Mouse (Mus musculus) embryo, embryonic 10.5 days (tissue): ENCODE measurements around the gene Cux2.
"Not testable (repeated sequence)": the region's sequence is repeated elsewhere in the genome, so short reads cannot be mapped to it uniquely, and the experiment has no call there.

ENCODE experiments used
- DNase-seq: peaks from one replicate; pipeline ENCODE4 v3.0.0-alpha.2; 2015; ENCODE audit warnings: low spot score

Cux2 gene

GRCm38 (mm10) chr5:121871515-121872030 lies 178.3 kb downstream of the Cux2 start:
- DNase-seq: no peak

GRCm38 (mm10) chr5:121870832-121871231 lies 179.1 kb downstream of the Cux2 start:
- DNase-seq: no peak

- no peak for DNase-seq
Observed at GRCm38 (mm10) chr5:121867963-121868362, 181.9 kb downstream of the Cux2 start.

- no peak for DNase-seq
Observed at GRCm38 (mm10) chr5:121864330-121864729, 185.6 kb downstream of the Cux2 start.

- DNase-seq: no peak
Observed at GRCm38 (mm10) chr5:121861964-121862363, 187.9 kb downstream of the Cux2 start.

GRCm38 (mm10) chr5:121858427-121858826 lies 191.5 kb downstream of the Cux2 start:
- DNase-seq: no peak

GRCm38 (mm10) chr5:121856740-121857139 lies 193.2 kb downstream of the Cux2 start:
- DNase-seq: no peak

- no peak for DNase-seq
Observed at GRCm38 (mm10) chr5:121854768-121855167, 195.1 kb downstream of the Cux2 start.

- DNase-seq: no peak
Observed at GRCm38 (mm10) chr5:121853368-121854051, 196.4 kb downstream of the Cux2 start.

- DNase-seq: no peak
Observed at GRCm38 (mm10) chr5:121849478-121850349, 200.2 kb downstream of the Cux2 start.

- peak; percentile 95 for DNase-seq
Observed at GRCm38 (mm10) chr5:121848743-121849142, 201.2 kb downstream of the Cux2 start, which contains the start of gene Pheta1. Pheta1 (plus strand) TSS chr5:121848984.

- peak; percentile 81 for DNase-seq
Observed at GRCm38 (mm10) chr5:121848035-121848519, 201.8 kb downstream of the Cux2 start.

- not testable (repeated sequence) for DNase-seq
Observed at GRCm38 (mm10) chr5:121847269-121847668, 202.6 kb downstream of the Cux2 start.

GRCm38 (mm10) chr5:121846322-121846721 lies 203.6 kb downstream of the Cux2 start:
- DNase-seq: no peak

GRCm38 (mm10) chr5:121845361-121845760 lies 204.5 kb downstream of the Cux2 start:
- DNase-seq: no peak

- no peak for DNase-seq
Observed at GRCm38 (mm10) chr5:121843138-121843905, 206.6 kb downstream of the Cux2 start.

- peak; percentile 81 for DNase-seq
Observed at GRCm38 (mm10) chr5:121842665-121843118, 207.2 kb downstream of the Cux2 start.

GRCm38 (mm10) chr5:121841973-121842372 lies 207.9 kb downstream of the Cux2 start:
- no peak for DNase-seq

GRCm38 (mm10) chr5:121841516-121841915 lies 208.4 kb downstream of the Cux2 start:
- DNase-seq: no peak

- DNase-seq: no peak
Observed at GRCm38 (mm10) chr5:121839128-121839473, 210.8 kb downstream of the Cux2 start.

- DNase-seq: peak; percentile 48
Observed at GRCm38 (mm10) chr5:121838341-121839127, 211.4 kb downstream of the Cux2 start.
